Mouse (Mus musculus) layer of hippocampus, adult 9-11 months (tissue): ENCODE results near the gene Hltf.

Experiments used
- DNase-seq: peaks from one replicate; pipeline ENCODE4 v3.0.0; 2022

Hltf gene

DNA sequence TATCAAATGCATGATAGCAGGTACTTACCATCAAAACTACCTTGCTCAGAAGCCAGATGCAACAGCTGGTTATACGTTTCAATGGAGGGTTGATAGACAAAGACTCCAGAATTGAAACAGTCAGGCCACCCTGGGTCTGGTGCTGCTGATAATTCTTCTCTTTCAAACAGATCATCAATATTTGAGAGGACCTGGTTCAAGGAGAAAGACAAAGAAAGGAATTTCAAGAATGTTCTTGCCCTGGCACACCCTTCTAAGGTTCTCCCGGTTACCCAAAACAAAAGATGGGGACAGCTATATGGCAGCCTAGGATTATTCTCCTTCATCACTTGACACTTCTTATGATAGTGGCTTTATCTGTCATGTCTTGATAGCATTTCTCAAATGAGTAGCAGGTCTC is 92.9 kb downstream of the Hltf start:
- no peak for DNase-seq

DNA sequence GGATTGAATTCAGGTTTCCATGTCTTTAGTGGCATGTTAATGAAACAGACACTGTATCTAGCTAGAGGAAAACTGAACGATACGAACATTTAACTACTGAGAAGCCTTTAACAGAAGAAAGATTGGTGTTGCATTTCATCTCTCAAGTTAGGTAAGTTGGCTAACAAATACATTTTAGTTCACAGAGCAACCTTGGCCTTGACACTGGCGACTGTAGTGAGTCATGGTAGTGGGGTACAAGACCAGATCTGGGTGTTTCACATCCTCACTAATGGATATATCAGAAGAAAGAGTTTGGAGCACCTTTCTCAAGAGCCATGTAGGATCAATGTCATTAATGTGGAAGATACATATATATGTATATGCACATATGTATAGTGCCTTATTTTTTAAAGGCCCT is 94.0 kb downstream of the Hltf start:
- DNase-seq, result no peak

DNA sequence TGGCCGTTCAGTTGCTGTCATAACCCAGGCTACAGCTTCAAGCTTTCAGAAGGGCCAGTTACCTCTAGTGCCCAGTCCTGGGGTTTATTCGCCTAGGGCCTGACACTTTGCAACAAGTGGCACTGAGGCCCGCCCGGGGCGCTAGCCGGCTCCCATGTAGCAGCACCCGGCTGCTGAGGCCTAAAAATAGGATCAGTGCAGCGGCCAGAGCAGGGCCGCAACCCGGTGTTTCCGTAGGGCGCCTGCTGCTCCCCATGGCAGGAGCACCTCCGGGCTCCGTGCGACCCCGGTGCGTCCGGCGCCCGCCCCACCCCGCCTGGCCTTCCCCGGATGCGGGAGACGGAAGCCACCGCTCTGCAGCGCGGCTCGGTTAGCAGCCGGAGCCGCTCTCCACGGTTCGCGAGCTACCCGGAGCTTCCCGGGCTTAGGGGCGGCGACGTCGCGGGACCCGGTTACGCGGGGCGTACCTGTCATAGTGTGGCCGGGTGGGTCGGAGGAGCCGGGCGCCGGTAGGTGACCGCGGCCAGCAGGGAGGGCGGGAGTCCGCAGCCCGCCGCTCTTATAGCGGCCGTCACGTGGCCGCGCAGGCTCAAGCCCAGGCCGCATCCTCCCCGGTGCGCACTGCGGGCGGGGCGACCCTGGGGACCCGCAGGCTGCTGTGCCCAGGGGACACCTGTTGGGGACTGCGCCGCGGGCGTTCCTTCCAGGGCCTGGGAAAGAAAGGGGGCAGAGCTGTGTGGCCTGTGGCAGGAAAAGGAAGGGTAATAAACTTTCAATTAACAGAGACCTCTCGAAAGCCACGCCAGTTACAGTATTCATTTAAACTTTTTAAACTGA is 97.1 kb downstream of the Hltf start, which contains the start of gene Gyg:
Gyg (minus strand) TSS at position 787 of the 837 bp plus-strand sequence.
- peak; percentile 45 for DNase-seq

DNA sequence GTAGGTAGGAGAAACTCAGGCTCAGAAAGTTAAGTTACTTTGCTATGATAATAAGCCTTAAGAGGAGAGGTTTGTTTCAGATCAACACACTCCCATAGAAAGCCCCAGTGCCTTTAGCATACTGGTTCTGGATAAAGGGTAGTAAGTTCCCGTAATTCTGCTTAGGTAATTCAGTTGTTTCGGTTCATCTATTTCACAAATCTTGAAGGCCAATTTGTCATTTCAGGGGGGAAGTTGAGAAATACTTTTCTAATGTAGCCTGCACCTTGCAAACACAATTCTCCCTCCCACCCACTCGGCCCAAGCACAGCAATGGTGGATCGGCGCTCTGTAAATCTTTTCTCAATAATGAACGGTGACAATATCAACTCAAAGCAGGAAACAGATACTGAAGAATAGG is 97.9 kb downstream of the Hltf start:
- no peak for DNase-seq

DNA sequence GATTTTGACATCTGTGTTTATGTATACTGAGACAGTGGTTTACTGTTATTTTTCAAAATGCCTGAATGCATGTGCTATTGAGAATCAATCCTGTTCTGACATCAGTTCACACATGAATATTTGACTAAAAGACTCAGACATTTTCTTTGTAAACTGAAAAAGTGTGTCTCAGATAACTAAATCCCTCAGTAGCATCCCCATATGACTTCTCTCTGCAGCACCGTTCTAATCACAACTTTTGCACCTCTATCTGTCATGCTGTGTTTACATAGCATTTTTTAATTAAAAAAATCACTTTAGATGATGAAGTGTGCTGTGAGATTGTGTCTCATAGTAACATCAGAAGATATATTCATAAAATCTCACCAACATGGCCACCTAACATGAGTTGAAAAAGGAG is 109.9 kb downstream of the Hltf start:
- no peak for DNase-seq
